Mouse (Mus musculus) common myeloid progenitor, adult 5-6 weeks (primary cell): ENCODE data around the gene Trem2. TPM values are rescaled to one million over a fixed set of nuclear protein-coding genes. Genes with fewer than 3 reads are reported as not detected.

ENCODE experiments used
- ATAC-seq: replicated peaks from 2 replicates; pipeline ENCODE4 v1.8.0; 2016; ENCODE audit warnings: low read depth, mild to moderate bottlenecking, moderate TSS enrichment, inconsistent platforms; ENCODE audit not compliant: poor library complexity, severe bottlenecking
- total RNA-seq: library from RNA; stranded (forward); fragments of 200-1000, 187-1606 nt; gene quantifications from 2 replicates; pipeline ENCODE4 v1.2.3, GENCODE M21; 2017

Trem2 gene
- not detected in 2 replicates for total RNA-seq

DNA sequence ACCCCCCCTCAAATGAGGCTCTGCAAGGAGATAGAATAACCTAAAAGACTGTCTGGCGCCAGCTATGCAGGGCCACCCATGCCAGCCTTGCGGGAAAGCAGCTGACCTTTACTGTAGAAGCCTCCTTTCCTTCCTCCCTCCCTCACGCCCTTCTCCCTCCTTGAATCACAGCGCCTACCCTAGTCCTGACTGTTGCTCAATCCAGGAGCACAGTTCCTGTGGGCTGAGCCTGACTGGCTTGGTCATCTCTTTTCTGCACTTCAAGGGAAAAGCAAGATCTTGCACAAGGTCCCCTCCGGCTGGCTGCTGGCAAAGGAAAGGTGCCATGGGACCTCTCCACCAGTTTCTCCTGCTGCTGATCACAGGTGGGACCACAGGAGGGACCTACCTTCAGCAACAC, at the start of gene Trem2:
Gene Trem2, plus strand, starts transcription at position 171 of the 400 bp plus-strand sequence.
- ATAC-seq: peak; percentile 57

GRCm38 (mm10) chr17:48299203-48299602, 47.0 kb upstream of the Trem2 start, which contains the start of gene Treml2:
Gene Treml2 (plus strand): TSS chr17:48299498.
- ATAC-seq: peak; percentile 65

GRCm38 (mm10) chr17:48299756-48300155, 46.4 kb upstream of the Trem2 start:
- ATAC-seq: no peak

DNA sequence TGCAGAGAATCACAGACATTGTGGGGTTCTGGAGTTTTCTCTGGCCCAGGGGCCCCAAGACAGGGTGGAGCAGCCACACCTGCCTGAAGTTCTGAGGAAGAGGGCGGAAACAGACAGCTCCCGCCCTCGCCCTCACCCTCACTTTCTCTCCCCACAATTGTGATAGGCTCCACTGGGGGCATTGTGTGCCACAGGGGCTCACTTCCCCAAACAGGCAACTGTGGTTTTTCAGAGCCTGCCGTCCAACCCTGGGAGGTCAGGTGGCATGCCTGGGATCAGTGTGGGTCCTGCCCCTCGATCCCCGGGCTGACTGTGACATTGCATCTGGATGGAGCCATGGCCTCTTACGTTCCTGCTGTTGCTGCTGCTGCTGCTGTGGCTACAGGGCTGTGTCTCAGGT, 46.0 kb upstream of the Trem2 start:
- ATAC-seq: peak; percentile 79

DNA sequence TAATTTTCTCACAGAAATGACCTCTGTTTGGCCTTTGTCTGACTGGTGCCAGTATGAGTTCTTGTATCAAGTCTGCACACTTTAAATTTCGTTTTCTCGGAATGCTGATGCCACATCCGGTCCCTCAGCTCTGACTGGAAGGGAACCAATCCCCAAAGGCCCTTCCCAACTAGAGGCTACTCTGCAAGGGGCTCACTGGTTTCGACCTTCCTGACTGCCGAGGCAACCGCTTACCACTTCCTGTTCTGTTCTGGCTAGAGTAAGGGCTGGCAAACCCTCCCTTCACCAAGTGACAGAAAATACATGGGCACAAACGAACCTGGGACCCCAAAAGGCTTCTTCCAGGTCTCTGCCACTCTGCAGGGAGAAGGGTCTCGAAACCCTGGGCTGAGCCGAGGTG, 45.3 kb upstream of the Trem2 start:
- peak; percentile 76 for ATAC-seq

DNA sequence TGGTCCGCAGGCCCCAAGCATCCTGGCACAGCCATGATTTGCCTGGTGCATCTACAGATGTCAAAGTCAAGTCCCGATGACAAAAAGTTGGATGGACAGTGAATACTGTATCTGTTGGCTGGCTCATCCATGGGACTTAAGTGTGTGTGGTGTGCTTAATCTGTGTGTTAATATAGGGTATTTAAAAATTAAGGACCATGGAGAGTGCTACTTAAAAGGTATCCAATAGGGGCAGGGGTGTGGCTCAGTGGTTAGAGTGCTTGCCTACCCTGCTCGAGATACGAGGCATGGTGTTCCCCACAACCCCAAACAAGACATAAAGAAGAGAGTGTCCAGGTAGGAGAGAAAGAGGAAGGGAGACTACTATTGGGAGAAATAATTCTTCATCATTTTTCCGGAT, 44.4 kb upstream of the Trem2 start:
- no peak for ATAC-seq

DNA sequence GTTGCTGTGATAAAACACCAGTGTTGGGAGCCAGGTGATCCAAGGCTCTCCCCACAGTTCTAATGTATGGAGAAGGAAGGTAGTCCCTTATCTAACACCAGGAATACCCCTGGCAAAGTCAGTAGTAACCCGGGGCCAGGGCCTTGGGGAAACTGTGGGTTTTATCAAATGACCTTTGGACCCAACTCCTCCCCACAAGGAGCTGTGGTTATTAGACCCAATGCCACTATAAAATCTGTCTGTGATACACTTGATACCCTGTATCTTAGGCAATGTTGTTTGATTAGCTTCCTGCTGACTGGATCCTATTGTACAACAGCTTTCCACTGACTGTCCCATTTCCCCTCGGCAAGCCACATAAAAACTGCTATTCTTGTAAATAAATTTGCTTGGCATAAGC, 34.1 kb upstream of the Trem2 start:
- ATAC-seq: no peak

DNA sequence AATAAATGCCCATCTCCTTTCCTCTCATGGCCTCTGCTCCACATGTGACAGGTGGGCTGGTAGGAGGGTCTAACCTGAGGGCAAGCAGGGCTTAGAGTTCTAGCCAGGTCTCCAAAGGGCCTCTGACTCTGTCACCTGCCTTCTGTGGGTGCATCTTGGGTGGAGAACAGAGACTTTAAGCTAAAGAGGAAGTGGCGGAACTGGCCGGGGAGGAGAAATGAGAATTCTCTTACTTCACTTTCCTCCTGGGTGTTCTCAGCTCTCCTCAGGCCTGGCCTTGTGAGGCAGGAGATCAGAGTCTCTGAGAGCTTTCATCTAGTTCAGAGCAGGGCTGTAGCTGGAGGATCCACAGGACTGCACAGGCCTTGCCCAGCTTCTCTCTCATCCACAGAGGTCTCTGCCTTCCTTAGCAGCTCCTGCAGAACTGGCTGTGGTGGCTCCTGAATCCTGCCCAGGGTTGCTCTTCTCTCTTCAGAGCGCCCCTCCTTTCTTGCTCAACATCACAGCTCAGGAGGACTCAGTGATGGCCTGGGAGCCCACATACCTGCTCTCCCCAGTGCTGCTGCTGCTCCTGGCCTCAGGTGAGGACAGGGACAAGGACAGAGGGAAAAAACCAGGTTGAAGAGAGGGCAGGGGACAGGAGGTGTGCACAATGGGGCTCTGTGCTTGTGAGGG, 30.2 kb upstream of the Trem2 start, which contains the start of gene B430306N03Rik:
Gene B430306N03Rik, plus strand, starts transcription at position 237 of the 675 bp plus-strand sequence.
- ATAC-seq: peak; percentile 77

- no peak for ATAC-seq
Observed at GRCm38 (mm10) chr17:48318686-48319085, 27.5 kb upstream of the Trem2 start.

- ATAC-seq: no peak
Observed at GRCm38 (mm10) chr17:48321279-48321678, 24.9 kb upstream of the Trem2 start.

DNA sequence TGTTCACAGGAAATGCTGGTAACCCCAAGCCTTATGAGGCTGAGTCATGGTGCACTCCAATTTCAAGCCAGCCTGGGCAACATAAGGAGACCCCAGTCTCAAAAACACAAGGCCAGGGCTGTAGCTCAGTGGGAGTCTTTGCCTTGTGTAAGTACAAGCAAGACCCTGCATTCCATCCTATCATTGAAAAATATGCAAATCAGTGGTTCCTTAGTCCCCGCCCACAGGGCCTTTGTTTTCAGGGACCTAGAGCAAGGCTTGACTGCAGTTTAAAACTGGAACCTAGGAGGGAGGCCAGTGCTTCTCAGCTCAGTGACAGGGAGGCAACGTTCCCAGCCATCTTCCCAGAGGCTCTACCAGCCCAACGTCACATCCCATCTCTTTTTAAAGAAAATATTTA, 23.0 kb upstream of the Trem2 start:
- no peak for ATAC-seq

DNA sequence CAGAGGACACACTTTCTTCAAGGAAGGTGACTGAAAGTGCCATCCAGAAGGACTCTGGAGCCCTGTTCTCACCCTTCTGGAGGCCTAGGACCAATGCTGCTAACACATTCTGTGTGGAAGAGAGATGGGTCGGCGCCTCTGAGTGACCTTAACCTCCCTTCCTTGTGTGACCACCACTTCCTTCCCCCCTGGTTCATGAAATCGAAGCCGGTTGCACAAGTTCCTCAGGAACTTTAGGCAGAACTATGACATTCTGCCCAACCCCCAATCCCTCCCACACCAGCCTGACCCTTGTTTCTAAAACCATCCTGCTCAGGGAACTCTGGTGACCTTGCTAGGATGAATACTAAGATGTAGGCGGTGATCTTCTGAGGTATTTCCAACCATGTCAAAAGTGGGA, 21.9 kb upstream of the Trem2 start:
- peak; percentile 80 for ATAC-seq

GRCm38 (mm10) chr17:48325093-48325492, 21.1 kb upstream of the Trem2 start:
- no peak for ATAC-seq

GRCm38 (mm10) chr17:48325638-48326037, 20.6 kb upstream of the Trem2 start:
- no peak for ATAC-seq

DNA sequence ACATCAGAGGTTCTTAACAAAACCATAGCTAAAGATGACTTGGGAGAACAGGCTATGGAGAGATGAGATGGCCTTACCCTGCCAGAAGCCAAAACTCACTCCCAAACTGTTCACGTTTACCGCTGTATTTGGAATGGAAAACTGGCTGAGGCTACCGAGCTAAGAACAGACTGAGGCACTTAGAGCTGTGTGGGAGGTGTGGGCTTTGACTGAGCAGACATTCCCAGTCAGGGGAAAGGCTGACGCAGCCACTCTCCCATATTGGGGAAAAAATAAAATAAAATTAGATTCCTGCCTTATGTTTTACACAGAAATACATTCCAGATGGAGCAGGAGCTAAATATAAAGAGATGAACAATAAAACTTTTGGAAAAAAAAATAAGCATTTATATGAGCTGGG, 19.5 kb upstream of the Trem2 start:
- ATAC-seq: no peak

DNA sequence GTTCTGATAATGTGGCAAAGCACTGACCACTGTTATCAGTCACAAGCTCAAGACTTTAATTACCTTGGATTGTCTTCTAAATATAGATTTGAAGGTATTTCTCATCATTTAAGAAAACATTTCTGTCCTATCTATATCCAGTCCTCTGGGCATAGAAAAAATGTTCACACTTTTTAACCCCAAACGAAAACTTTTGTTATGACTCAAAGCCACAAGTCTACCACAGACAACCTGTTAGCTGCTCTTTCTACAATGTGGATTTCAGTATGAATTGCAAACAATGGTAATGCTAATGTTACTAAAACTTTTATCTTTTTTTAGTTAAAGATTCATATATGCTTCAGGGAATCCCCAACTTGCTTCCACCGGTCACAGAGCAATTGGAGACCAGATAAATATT, 13.7 kb upstream of the Trem2 start:
- ATAC-seq: no peak

- no peak for ATAC-seq
Observed at GRCm38 (mm10) chr17:48334186-48334585, 12.0 kb upstream of the Trem2 start.

DNA sequence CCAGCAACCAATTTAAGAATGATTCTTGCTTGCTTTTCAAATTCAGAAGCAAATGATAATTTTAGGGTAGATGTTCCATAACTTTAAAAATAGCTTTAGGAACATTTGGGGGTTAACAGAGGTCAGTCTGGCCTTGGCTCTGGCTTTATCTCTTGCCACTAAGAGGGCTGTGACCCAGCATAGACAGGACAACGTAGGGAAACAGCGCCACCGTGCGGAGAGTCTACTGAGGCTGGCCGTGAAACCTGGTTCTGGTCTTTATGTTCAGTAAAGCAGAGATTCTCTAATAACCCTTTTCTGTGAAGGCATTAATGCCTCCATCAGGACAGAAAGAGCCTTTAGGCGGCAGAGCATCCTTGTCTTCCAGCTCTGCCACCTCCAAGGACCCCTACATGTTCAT, 9.3 kb upstream of the Trem2 start:
- peak; percentile 92 for ATAC-seq

GRCm38 (mm10) chr17:48340267-48340666, 5.9 kb upstream of the Trem2 start:
- ATAC-seq: no peak

- ATAC-seq: peak; percentile 53
Observed at GRCm38 (mm10) chr17:48341947-48342346, 4.3 kb upstream of the Trem2 start.

- ATAC-seq: no peak
Observed at GRCm38 (mm10) chr17:48343065-48343464, 3.1 kb upstream of the Trem2 start.

DNA sequence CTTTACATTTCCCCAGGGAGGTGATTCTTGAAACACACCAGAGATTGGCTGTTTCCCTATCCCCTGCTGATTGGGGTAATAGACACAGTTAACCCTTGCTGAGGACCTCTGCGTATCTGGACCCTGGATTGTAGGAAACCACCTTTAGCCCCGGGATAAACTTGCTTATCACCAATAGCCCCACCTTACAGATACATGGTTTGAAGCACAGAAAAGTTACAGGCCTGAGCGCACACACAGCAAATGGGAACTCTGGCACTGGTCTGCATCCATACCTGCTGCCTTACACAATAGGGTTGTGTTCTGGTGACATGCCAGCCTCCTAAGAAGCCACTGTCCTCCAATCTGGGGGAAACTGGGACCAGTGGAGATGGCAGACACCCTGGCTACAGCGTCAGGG, 377 bp upstream of the Trem2 start:
- ATAC-seq: no peak
